Mouse (Mus musculus) effector memory CD4-positive, alpha-beta T cell, adult 7 months (primary cell): ENCODE data around the gene 1700028K03Rik. TPM values are rescaled to one million over a fixed set of nuclear protein-coding genes. Genes with fewer than 3 reads are reported as not detected.

Experiments used
- polyA plus RNA-seq: library from polyadenylated mRNA; unstranded; fragments of 100-300 nt; shearing (Covaris generic); gene quantifications from one replicate; pipeline ENCODE4 v1.2.1, GENCODE M21; 2017

Gene 1700028K03Rik
- polyA plus RNA-seq: 0.59 TPM

GRCm38 (mm10) chr5:107534581-107534980 lies at the start of gene 1700028K03Rik:
Gene 1700028K03Rik, plus strand, starts transcription at chr5:107534709.

GRCm38 (mm10) chr5:107507321-107507720 lies 27.2 kb upstream of the 1700028K03Rik start, which contains the start of gene Gm42669:
Gene Gm42669, plus strand, starts transcription at chr5:107507621.

GRCm38 (mm10) chr5:107597301-107598077 lies 63.0 kb downstream of the 1700028K03Rik start, which contains the start of the genes Rpap2 and Glmn:
Gene Rpap2, plus strand, starts transcription at chr5:107597373.
Gene Glmn, minus strand, starts transcription at chr5:107597888.

Other genes with a start within 250 kb of the 1700028K03Rik start
- gene Tgfbr3, start 245.1 kb upstream of the 1700028K03Rik start, polyA plus RNA-seq: 10.0 TPM
- gene Brdt, start 203.6 kb upstream of the 1700028K03Rik start, polyA plus RNA-seq: not detected
- gene Ephx4, start 132.0 kb upstream of the 1700028K03Rik start, polyA plus RNA-seq: not detected
- gene Lpcat2b, start 103.2 kb upstream of the 1700028K03Rik start, polyA plus RNA-seq: not detected
- 3.5 TPM for gene Btbd8, start 96.7 kb upstream of the 1700028K03Rik start, polyA plus RNA-seq
- not detected for gene Gm42669, start 27.1 kb upstream of the 1700028K03Rik start, polyA plus RNA-seq
- 15.5 TPM for gene Rpap2, start 62.7 kb downstream of the 1700028K03Rik start, polyA plus RNA-seq
- gene Glmn, start 63.2 kb downstream of the 1700028K03Rik start, polyA plus RNA-seq: 16.3 TPM
- 13.3 TPM for gene Gfi1, start 191.3 kb downstream of the 1700028K03Rik start, polyA plus RNA-seq